Mouse (Mus musculus): ENCODE measurements around the gene Ccdc137. TPM values are rescaled to one million over a fixed set of nuclear protein-coding genes. Genes with fewer than 3 reads are reported as not detected.
"Not testable (repeated sequence)": the region's sequence is repeated elsewhere in the genome, so short reads cannot be mapped to it uniquely, and the experiment has no call there.

The Ccdc137 gene
- total RNA-seq (2015) (5.8 and 6.2 TPM in 2 replicates), total RNA-seq (2017) (5.9 and 36.8 TPM in 2 replicates)

GRCm38 (mm10) chr11:120457772-120458751 lies at the start of gene Ccdc137, which contains the start of gene Oxld1:
Gene Ccdc137 (plus strand): TSS chr11:120458115.
Gene Oxld1 (minus strand): TSS chr11:120458068.
- peak; percentile 96 for ATAC-seq (ENCODE audit: poor library complexity, severe bottlenecking)

DNA sequence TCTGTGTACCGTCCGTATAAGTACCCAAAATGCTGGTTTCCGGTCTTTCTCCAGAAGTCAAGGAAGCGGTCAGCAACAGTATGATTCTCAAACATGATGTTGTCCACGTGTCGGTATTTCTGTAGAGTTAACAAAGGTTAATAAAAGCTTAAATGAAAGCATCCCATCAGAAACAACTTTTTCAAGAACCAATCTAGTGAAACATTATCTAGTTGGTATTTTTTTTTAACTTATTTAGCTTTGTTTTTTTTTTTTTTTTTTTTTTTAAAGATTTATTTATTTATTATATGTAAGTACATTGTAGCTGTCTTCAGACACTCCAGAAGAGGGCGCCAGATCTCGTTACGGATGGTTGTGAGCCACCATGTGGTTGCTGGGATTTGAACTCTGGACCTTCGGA lies 44.3 kb upstream of the Ccdc137 start:
- ATAC-seq (ENCODE audit: poor library complexity, severe bottlenecking) = not testable (repeated sequence)

DNA sequence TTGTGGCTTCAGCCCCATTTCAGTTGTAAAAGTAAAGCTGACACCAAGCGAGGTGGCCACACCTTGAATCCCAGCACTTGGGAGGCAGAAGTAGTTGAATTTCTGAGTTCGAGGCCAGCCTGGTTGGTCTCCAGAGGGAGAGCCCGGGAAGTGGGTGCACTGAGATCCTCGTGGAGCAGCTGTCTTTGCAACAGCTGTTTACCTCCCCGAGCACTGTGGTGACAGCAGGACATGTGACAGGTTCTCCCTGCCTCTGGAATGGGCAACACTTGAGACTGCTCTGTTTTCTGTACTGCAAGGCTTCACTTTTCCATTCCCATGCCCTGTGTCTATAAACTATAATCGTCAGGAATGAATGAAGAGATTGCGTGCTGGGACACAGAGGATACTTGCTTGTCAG lies 40.1 kb upstream of the Ccdc137 start:
- no peak for ATAC-seq (ENCODE audit: poor library complexity, severe bottlenecking)

GRCm38 (mm10) chr11:120418592-120418991 lies 39.3 kb upstream of the Ccdc137 start:
- no peak for ATAC-seq (ENCODE audit: poor library complexity, severe bottlenecking)

DNA sequence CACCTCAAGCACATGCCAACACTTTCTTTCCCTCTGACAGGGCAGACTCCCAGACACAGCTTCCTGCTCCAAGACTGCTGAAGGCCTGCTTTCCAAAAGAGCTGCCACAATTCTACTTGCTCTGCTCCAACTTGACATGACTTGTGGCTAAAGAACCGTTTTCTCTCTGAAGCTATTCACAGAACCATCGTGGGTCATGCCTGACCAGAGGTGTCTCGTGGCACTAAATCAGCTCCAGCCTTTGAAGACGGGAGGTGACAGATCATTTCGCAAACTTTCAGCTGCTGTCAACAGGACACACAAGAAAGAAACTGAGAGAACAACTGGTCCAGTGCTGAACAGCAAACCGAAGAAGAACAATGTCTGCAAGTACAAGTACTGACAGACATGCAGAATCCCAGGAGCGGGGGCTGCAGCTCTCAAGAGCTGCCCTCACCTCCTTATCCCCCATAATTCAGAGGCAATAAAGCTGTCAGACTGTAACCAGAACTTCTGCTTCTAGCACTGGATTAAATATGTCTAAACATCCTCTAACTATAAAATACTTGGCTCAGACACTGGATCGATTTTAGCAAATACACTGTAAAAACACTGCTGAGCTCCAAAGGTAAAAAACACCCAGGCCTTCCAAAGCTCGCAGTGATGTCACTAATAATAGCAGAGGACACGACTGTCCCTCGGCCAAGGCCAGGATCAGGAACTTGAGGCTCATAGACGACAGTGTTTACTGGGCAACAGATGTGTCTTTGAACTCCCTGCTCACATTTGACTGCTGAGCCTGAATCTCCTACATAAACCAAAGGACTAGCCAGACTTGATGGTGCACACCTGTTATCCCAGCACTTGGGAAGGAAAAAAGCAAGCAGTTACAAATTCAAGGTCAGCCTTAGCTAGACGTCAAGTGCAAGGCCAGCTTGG lies 35.0 kb upstream of the Ccdc137 start:
- no peak for ATAC-seq (ENCODE audit: poor library complexity, severe bottlenecking)

DNA sequence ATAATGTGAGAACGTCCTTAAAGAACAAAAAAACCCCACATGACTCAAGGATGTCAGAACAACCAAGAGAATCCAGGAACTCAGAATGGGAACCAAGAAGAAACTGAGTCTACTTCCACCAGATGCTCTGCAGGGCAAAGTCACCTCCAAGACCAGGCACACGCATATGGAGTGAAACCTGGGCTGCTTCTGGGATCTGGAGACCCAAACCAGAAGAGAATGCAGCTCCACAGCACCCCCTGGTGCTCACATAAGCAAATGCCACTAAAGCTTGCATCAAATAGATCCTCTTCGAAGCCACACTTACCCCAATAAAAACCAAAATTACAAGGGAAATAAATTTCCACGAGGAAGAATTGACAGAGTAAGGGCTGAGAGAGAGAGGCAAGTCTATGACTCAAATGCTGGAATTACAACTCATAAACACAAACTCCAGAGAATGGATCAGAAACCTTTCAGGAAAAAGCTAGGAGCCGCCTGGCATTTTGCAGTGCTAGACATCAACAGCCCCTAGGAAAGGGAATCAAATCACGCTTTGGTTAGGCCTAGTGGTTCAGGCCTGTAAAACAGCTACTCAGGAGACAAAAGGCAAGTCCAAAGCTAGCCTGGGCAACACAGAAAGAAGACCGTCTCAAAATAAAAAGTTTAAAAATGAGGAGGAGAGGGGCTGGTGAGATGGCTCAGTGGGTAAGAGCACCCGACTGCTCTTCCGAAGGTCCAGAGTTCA lies 34.2 kb upstream of the Ccdc137 start:
- peak; percentile 52; the same call in 1 of the 2 replicates for ATAC-seq (ENCODE audit: poor library complexity, severe bottlenecking)

GRCm38 (mm10) chr11:120426727-120427126 lies 31.2 kb upstream of the Ccdc137 start:
- ATAC-seq (ENCODE audit: poor library complexity, severe bottlenecking) = no peak

DNA sequence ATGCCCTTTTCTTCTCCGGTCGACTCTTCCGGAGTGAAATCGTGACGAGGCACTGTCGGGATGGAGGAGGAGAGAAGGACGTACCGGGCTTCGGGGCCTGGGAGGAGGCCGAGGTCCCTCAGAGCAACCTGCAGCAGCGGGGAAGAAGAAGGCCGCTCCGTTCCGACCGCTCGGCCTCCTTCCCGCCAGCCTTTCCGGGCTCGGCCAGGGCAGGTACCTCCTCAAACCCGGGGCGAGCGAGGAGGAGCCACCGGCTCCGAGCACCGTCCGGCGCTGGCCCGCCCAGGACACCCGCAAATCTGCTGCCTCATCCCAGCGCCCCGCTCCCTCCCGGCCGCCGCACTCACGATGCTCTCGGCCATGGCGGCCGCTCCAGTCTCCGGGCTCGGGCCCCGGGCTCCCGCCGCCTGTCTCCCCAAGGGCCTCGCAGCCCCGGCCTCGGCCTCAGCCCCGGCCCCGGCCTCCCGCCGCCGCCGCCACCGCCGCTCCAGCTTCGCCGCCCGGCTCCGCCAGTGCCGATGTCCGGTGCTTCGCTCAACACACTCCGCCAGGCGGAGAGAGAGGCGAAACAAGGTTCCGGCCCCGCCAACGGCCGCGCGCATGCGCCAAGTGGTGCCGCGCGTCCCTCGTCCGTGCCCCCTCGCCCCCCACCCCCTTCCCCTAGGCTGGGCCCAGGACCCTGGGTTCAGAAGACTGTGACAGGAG lies 20.6 kb upstream of the Ccdc137 start, which contains the start of gene Nploc4:
Gene Nploc4, minus strand, starts transcription at position 557 of the 705 bp plus-strand sequence.
- peak; percentile 95 for ATAC-seq (ENCODE audit: poor library complexity, severe bottlenecking)

GRCm38 (mm10) chr11:120437857-120438385 lies 20.0 kb upstream of the Ccdc137 start:
- ATAC-seq (ENCODE audit: poor library complexity, severe bottlenecking) = no peak

- ATAC-seq (ENCODE audit: poor library complexity, severe bottlenecking) = no peak
These were observed 15.6 kb upstream of the Ccdc137 start, which contains the start of gene Tspan10 for GRCm38 (mm10) chr11:120442344-120442743. Gene Tspan10 (plus strand): TSS chr11:120442644.

- no peak for ATAC-seq (ENCODE audit: poor library complexity, severe bottlenecking)
These were observed 15.1 kb upstream of the Ccdc137 start for GRCm38 (mm10) chr11:120442765-120443280.

GRCm38 (mm10) chr11:120444106-120444505 lies 13.8 kb upstream of the Ccdc137 start:
- no peak for ATAC-seq (ENCODE audit: poor library complexity, severe bottlenecking)

DNA sequence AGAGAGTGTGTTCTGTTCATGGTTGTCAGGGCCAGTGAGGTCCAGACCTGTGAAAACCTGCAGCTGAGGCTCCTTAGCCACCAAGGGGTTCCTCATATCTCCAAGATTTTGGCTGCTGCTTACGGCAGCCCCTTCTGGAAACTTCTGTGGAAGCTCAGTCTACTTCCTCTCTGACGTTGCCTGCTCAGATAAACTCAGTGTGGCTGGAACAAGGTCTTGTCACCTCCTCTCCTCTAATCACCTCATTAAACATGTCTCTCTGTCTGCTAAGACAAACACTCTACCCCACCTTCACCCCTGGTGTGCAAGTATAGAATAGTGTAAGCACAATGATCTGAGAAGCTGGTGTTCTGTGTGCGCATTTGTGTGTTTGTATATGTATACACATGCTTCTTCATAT lies 12.4 kb upstream of the Ccdc137 start:
- no peak for ATAC-seq (ENCODE audit: poor library complexity, severe bottlenecking)

- ATAC-seq (ENCODE audit: poor library complexity, severe bottlenecking) = no peak
These were observed 10.7 kb upstream of the Ccdc137 start for GRCm38 (mm10) chr11:120447179-120447578.

DNA sequence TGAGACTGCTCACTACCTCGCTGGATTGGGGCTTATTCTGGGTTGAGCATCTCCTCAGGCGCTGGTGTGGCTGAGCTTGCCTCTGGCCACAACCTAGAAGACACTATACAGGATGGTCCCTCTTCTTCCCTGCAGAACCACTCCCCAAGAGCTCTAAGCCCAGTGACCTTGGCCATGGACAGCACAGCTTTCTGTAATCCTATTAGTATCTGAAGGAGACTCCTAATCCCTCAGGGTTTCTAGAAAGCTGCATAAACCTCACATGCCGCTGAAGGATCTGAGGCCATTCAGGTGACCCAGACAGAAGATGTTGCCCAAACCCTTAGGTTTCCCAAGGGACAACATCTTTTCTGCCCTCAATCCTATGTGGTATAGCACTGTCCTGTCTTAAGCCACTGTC lies 5.7 kb upstream of the Ccdc137 start:
- ATAC-seq (ENCODE audit: poor library complexity, severe bottlenecking) = no peak

DNA sequence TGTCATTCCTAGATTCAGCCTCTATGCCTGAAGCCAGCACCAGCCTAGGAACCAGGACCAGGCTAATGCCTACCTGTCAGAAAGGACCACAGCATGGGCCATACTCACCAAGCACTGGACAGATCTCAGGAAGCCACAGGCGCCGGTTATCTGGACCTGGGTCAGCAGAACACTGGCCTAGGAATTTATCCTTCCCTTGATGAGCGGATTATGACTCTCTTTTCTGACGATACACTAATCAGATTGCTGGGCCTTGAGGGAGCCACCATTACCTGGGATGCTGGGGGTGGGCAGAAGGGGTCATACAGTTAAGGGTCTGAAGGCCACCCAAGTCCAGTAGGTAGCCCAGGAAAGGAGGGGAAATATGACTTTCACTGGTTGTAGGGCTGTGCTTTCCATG lies 4.6 kb upstream of the Ccdc137 start, which contains the start of gene Pde6g:
Gene Pde6g, minus strand, starts transcription at position 195 of the 400 bp plus-strand sequence.
- no peak for ATAC-seq (ENCODE audit: poor library complexity, severe bottlenecking)

DNA sequence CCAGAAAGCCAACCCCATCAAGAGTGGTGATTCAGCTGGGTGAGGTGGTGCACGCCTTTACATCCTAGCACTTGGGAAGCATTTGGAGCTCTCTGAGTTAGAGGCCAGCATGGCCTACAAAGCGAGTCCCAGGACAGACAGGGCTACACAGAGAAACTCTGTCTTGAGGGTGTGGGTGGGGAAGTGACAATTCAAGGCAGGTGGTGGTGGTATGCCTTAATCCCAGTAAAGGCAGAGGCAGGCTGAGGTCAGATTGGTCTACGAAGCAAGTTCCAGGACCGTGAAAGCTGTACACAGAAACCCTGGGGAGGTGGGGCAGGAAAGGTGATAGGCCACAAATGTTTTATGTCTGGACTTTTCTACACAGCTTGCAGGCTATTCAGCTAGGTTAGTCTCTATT lies 3.0 kb upstream of the Ccdc137 start:
- ATAC-seq (ENCODE audit: poor library complexity, severe bottlenecking) = no peak

GRCm38 (mm10) chr11:120455413-120455812 lies 2.5 kb upstream of the Ccdc137 start:
- ATAC-seq (ENCODE audit: poor library complexity, severe bottlenecking) = no peak

DNA sequence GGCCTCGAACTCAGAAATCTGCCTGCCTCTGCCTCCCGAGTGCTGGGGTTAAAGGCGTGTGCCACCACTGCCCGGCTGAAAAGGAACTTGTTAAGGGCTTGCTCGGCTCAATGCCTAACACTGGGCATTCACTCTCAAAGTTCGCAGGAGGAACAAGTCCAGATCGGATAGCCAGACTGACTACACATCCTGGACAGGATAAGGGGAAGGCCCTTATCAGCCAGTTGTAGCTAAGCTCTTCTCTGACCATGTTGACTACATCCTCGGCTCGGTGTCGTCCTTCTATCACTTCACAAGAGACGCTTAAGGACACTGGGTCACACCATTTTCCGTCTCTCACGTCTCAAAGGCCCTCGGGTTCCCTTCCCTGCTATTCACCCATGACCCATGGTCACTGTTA lies 545 bp upstream of the Ccdc137 start:
- peak; percentile 34; the same call in 1 of the 2 replicates for ATAC-seq (ENCODE audit: poor library complexity, severe bottlenecking)

Data from megakaryocyte, adult 5-6 weeks (primary cell).